ENCODE assay signal across 8 mouse cellular contexts in the genomic region with DNA sequence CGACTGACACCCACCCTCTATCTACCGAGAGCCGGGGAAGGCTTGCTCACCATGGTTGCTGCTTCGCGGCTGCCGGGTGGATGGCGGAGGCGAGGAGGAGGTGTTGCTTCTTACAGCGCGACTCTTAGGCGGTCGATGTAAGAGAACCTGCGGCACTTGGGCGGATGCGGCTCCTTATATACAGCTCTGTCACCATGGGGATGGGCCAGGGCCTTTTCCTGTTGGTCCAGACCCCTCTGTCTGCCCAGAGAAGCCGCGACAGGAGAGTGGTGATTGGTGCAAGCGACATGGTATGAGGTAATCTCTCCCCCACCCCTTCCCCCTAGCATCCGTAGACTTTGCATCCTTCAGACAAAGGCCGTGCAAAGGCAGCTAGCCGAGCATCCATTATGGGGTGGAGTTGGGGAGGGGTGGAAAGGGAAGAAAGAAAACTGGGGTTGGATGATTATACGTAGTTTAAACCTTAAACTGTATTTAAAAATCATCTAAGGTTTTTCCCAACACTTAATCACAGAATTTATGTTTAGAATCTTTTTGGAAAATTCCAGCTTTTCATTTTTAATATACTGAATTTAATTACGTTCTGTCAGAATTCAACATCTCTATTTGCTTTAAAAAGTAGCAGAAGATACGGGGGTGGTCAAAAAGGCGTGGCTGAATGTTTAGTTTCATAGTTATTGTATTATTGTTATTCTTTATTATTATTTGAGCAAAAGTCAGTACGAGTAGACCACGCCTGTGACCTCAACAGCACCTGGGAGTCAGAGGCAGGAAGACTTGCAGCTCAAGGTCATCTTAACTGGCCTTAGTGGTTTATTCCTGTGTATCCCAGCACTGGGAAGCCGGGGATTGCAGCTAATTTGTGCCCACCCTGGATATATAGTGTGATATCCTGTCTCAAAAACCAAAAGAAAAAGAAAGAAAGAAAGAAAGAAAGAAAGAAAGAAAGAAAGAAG. TPM values are rescaled to one million over a fixed set of nuclear protein-coding genes. Genes with fewer than 3 reads are reported as not detected.
DNase-seq lines count a peak whose midpoint lies in the region; ATAC-seq and TF ChIP-seq lines count a peak whose summit lies in the region.

A gene (minus strand): TSS at position 151 of the 956 bp plus-strand sequence.
A gene (minus strand): TSS at position 303 of the 956 bp plus-strand sequence.

- peak within 1 kb of the TSS; percentile 87 for H3K4me2 ChIP-seq in heart, embryonic 13.5 days
- H3K4me2 ChIP-seq in kidney, postnatal 0 days (ENCODE audit: low read length): peak within 1 kb of the TSS; percentile 65
- peak within 1 kb of the TSS; percentile 61 for H3K4me2 ChIP-seq in liver, embryonic 11.5 days
- H3K4me2 ChIP-seq in myocyte (ENCODE audit: low read depth): peak within 1 kb of the TSS; percentile 84
- peak within 1 kb of the TSS; percentile 61 for H3K4me2 ChIP-seq in stomach, embryonic 14.5 days (replicated peaks; ENCODE audit: low read depth, low read length)

- no peaks in the 10 kb centered on the region for H3K9me3 ChIP-seq in heart, embryonic 13.5 days
- H3K9me3 ChIP-seq in kidney, postnatal 0 days (replicated peaks; ENCODE audit: low read length): no peaks in the 10 kb centered on the region
- H3K9me3 ChIP-seq in liver, embryonic 11.5 days (ENCODE audit: control insufficient read depth, low read length): no peaks in the 10 kb centered on the region
- H3K9me3 ChIP-seq in stomach, embryonic 14.5 days (ENCODE audit: control insufficient read depth, low read depth, low read length): no peaks in the 10 kb centered on the region

- peaks cover 17% of the 10 kb centered on the region for H3K36me3 ChIP-seq in heart, embryonic 13.5 days
- 0 out of 2 replicates have a peak, but pooled peaks cover 4% of the 10 kb centered on the region for H3K36me3 ChIP-seq in kidney, postnatal 0 days (ENCODE audit: insufficient read depth, low read length)
- no peaks in the 10 kb centered on the region for H3K36me3 ChIP-seq in liver, embryonic 11.5 days (ENCODE audit: control insufficient read depth, insufficient read depth, low read length)
- peaks cover 24% of the 10 kb centered on the region for H3K36me3 ChIP-seq in myocyte (ENCODE audit: control insufficient read depth, insufficient read depth)
- H3K36me3 ChIP-seq in stomach, embryonic 14.5 days (ENCODE audit: control insufficient read depth, insufficient read depth, low read length): no peaks in the 10 kb centered on the region; the same call in 1 of the 2 replicates

- peak; percentile 96 for DNase-seq in fibroblast of lung, adult 2 months (ENCODE audit: low read depth)
- DNase-seq in kidney, postnatal 0 days (ENCODE audit: low spot score): peak; percentile 99
- no peak for DNase-seq in liver, embryonic 11.5 days (ENCODE audit: low spot score)

- peak within 1 kb of the TSS; percentile 96 for H3K27ac ChIP-seq in brown adipose tissue, adult 24 weeks (replicated peaks; ENCODE audit: low read depth, low read length)
- H3K27ac ChIP-seq in heart, embryonic 13.5 days (replicated peaks): peak within 1 kb of the TSS; percentile 95
- peak within 1 kb of the TSS; percentile 93 for H3K27ac ChIP-seq in kidney, postnatal 0 days
- H3K27ac ChIP-seq in liver, embryonic 11.5 days (ENCODE audit: low read depth, low read length): peak within 1 kb of the TSS; percentile 86
- H3K27ac ChIP-seq in stomach, embryonic 14.5 days (ENCODE audit: low read length): peak within 1 kb of the TSS; percentile 91

- TF ChIP-seq CTCF in kidney, postnatal 0 days (IDR thresholded peaks at IDR 0.05; ENCODE audit: low read depth): peak; percentile 0; the same call in 1 of the 2 replicates

- H3K27me3 ChIP-seq in heart, embryonic 13.5 days (replicated peaks): no peaks in the 10 kb centered on the region
- H3K27me3 ChIP-seq in kidney, postnatal 0 days (ENCODE audit: insufficient read depth, low read length): no peaks in the 10 kb centered on the region
- H3K27me3 ChIP-seq in liver, embryonic 11.5 days (replicated peaks; ENCODE audit: control insufficient read depth, insufficient read depth, low read length): no peaks in the 10 kb centered on the region
- no peaks in the 10 kb centered on the region for H3K27me3 ChIP-seq in myocyte (ENCODE audit: control insufficient read depth, insufficient read depth, insufficient read length)
- H3K27me3 ChIP-seq in stomach, embryonic 14.5 days (ENCODE audit: control insufficient read depth, insufficient read depth, low read length): no peaks in the 10 kb centered on the region

- H3K79me2 ChIP-seq in myocyte (ENCODE audit: control insufficient read depth, insufficient read depth): peaks cover 24% of the 10 kb centered on the region

- ATAC-seq in CD4-positive, CD25-positive, alpha-beta regulatory T cell, adult 4 months: peak; percentile 96
- ATAC-seq in heart, embryonic 13.5 days (ENCODE audit: extremely low read depth, insufficient number of reproducible peaks, low FRiP score, low TSS enrichment): peak; percentile 92
- peak; percentile 98 for ATAC-seq in kidney, postnatal 0 days (replicated peaks; ENCODE audit: low FRiP score, low read depth)
- ATAC-seq in liver, embryonic 11.5 days (replicated peaks; ENCODE audit: low FRiP score): peak; percentile 89
- ATAC-seq in stomach, embryonic 14.5 days (ENCODE audit: insufficient number of reproducible peaks, insufficient read depth, low FRiP score, low read depth): peak; percentile 98

- H3K9ac ChIP-seq in heart, embryonic 13.5 days: peak within 1 kb of the TSS; percentile 98
- peak within 1 kb of the TSS; percentile 76 for H3K9ac ChIP-seq in kidney, postnatal 0 days (ENCODE audit: low read depth, low read length)
- H3K9ac ChIP-seq in liver, embryonic 11.5 days (ENCODE audit: low read depth, low read length): peak within 1 kb of the TSS; percentile 58
- peak within 1 kb of the TSS; percentile 63 for H3K9ac ChIP-seq in stomach, embryonic 14.5 days (replicated peaks; ENCODE audit: low read depth, low read length)

- H3K4me3 ChIP-seq in brown adipose tissue, adult 24 weeks (ENCODE audit: insufficient read depth, low read depth, low read length): peak within 1 kb of the TSS; percentile 95
- H3K4me3 ChIP-seq in heart, embryonic 13.5 days: peak within 1 kb of the TSS; percentile 91
- H3K4me3 ChIP-seq in kidney, postnatal 0 days (replicated peaks; ENCODE audit: low read depth, low read length): peak within 1 kb of the TSS; percentile 76
- peak within 1 kb of the TSS; percentile 78 for H3K4me3 ChIP-seq in liver, embryonic 11.5 days (ENCODE audit: low read depth, low read length)
- peak within 1 kb of the TSS; percentile 97 for H3K4me3 ChIP-seq in myocyte
- peak within 1 kb of the TSS; percentile 66 for H3K4me3 ChIP-seq in stomach, embryonic 14.5 days (ENCODE audit: low read depth, low read length)

- peak within 1 kb of the TSS; percentile 44 for H3ac ChIP-seq in myocyte (ENCODE audit: control insufficient read depth, insufficient read length)

- 7% methylated on average over 28 of the region's 28 CpGs for WGBS in heart, embryonic 13.5 days
- 7% methylated on average over 28 of the region's 28 CpGs for WGBS in kidney, postnatal 0 days
- WGBS in liver, embryonic 11.5 days: 11% methylated on average over 28 of the region's 28 CpGs
- WGBS in stomach, embryonic 14.5 days: 6% methylated on average over 28 of the region's 28 CpGs

- peak; percentile 95 for TF ChIP-seq POLR2A in myocyte (IDR thresholded peaks at IDR 0.05; ENCODE audit: insufficient read length, low read depth)

- peaks cover 3% of the 10 kb centered on the region; the same call in 1 of the 2 replicates for H3K4me1 ChIP-seq in brown adipose tissue, adult 24 weeks (ENCODE audit: control insufficient read depth, insufficient read depth, insufficient read length, low read length)
- peaks cover 25% of the 10 kb centered on the region for H3K4me1 ChIP-seq in heart, embryonic 13.5 days
- peaks cover 7% of the 10 kb centered on the region for H3K4me1 ChIP-seq in kidney, postnatal 0 days (replicated peaks; ENCODE audit: insufficient read depth, low read length)
- peaks cover 5% of the 10 kb centered on the region; the same call in 1 of the 2 replicates for H3K4me1 ChIP-seq in liver, embryonic 11.5 days (replicated peaks; ENCODE audit: control insufficient read depth, insufficient read depth, low read length)
- H3K4me1 ChIP-seq in stomach, embryonic 14.5 days (ENCODE audit: control insufficient read depth, insufficient read depth, low read length): no peaks in the 10 kb centered on the region

TF ChIP-seq in myocyte, 11 proteins besides CTCF, POLR2A, EP300 and RAD21 (continues in another document):
- TF ChIP-seq MYOG (IDR thresholded peaks at IDR 0.05; ENCODE audit: control insufficient read depth in 1 of 3, insufficient read depth in 1 of 3, insufficient read length in 2 of 3, low read depth in 2 of 3) (no peak), POLR2AphosphoS2 (IDR thresholded peaks at IDR 0.05; ENCODE audit: insufficient read length, low read depth) (peak; percentile 99), MYOD1 (IDR thresholded peaks at IDR 0.05; ENCODE audit: control insufficient read depth in 1 of 3, insufficient read length in 2 of 3, low read depth in 2 of 3) (peak in 1 of 3 experiments; percentile 17), E2F4 (IDR thresholded peaks at IDR 0.05; ENCODE audit: insufficient read depth) (no peak), TCF3 (IDR thresholded peaks at IDR 0.05; ENCODE audit: insufficient read length, low read depth) (peak; percentile 15), MAX (IDR thresholded peaks at IDR 0.05; ENCODE audit: low read depth) (no peak), USF1 (IDR thresholded peaks at IDR 0.05; ENCODE audit: low read depth) (no peak)

RNA-seq across cellular contexts. Expression of the first gene that starts in this region (rescaled TPM):
- not detected for polyA plus RNA-seq in CD4-positive, CD25-positive, alpha-beta regulatory T cell, adult 4 months (2017; shearing (Covaris generic))
- not detected in 2 replicates for polyA plus RNA-seq in brown adipose tissue, adult 24 weeks (2012; ENCODE audit: insufficient read depth, insufficient read length, missing spikeins)
- not detected in 2 replicates for polyA plus RNA-seq in heart, embryonic 13.5 days (2015; fragmentation: Nextera tagmentation; extraction: Ambion mirVana)
- not detected in 2 replicates for polyA plus RNA-seq in kidney, postnatal 0 days (2015; fragmentation: Nextera tagmentation; extraction: Ambion mirVana)
- not detected in 2 replicates for polyA plus RNA-seq in liver, embryonic 11.5 days (2014; fragmentation: Nextera tagmentation; extraction: Ambion mirVana)
- 0.84 TPM for polyA plus RNA-seq in myocyte (2012; fragmentation: generic; extraction: Trizol)
- polyA plus RNA-seq in stomach, embryonic 14.5 days (2014; fragmentation: Nextera tagmentation; extraction: Ambion mirVana): not detected in 2 replicates

RNA-seq across cellular contexts. Expression of the second gene that starts in this region (rescaled TPM):
- 100 to 1,000 TPM; 212 to 259 TPM for polyA plus RNA-seq in CD4-positive, CD25-positive, alpha-beta regulatory T cell, adult 4 months (2017; shearing (Covaris generic))
- 125 and 132 TPM in 2 replicates for polyA plus RNA-seq in brown adipose tissue, adult 24 weeks (2012; ENCODE audit: insufficient read depth, insufficient read length, missing spikeins)
- polyA plus RNA-seq in heart, embryonic 13.5 days (2015; fragmentation: Nextera tagmentation; extraction: Ambion mirVana): 1,012 and 1,030 TPM in 2 replicates
- polyA plus RNA-seq in kidney, postnatal 0 days (2015; fragmentation: Nextera tagmentation; extraction: Ambion mirVana): 460 and 537 TPM in 2 replicates
- polyA plus RNA-seq in liver, embryonic 11.5 days (2014; fragmentation: Nextera tagmentation; extraction: Ambion mirVana): 419 and 432 TPM in 2 replicates
- polyA plus RNA-seq in myocyte (2012; fragmentation: generic; extraction: Trizol): 3,074 TPM
- 1,231 and 1,258 TPM in 2 replicates for polyA plus RNA-seq in stomach, embryonic 14.5 days (2014; fragmentation: Nextera tagmentation; extraction: Ambion mirVana)
